Mouse (Mus musculus): Measurements from ENCODE around the gene Ncmap. TPM values are rescaled to one million over a fixed set of nuclear protein-coding genes. Genes with fewer than 3 reads are reported as not detected.
"Not testable (repeated sequence)": the region's sequence is repeated elsewhere in the genome, so short reads cannot be mapped to it uniquely, and the experiment has no call there.

Gene Ncmap
- total RNA-seq, 2 experiments from 2014 or later: 0.36 to 0.54 TPM

GRCm38 (mm10) chr4:135357221-135357920, 40.7 kb downstream of the Ncmap start:
- intact Hi-C loops (cut with DNase I): no loop called here
- DNase-seq (ENCODE audit: extremely low spot score in 1 of 2, low spot score in 2 of 2): no peak

GRCm38 (mm10) chr4:135355886-135356550, 42.0 kb downstream of the Ncmap start:
- no peak for DNase-seq (ENCODE audit: extremely low spot score in 1 of 2, low spot score in 2 of 2)
- intact Hi-C loops (cut with DNase I): no loop called here

- DNase-seq (ENCODE audit: extremely low spot score in 1 of 2, low spot score in 2 of 2); intact Hi-C loops (cut with DNase I): not testable (repeated sequence)
These were observed 43.3 kb downstream of the Ncmap start for GRCm38 (mm10) chr4:135354751-135355150.

- no peak for DNase-seq (ENCODE audit: extremely low spot score in 1 of 2, low spot score in 2 of 2)
- intact Hi-C loops (cut with DNase I): no loop called here
These were observed 44.1 kb downstream of the Ncmap start for GRCm38 (mm10) chr4:135353794-135354450.

- DNase-seq (ENCODE audit: extremely low spot score in 1 of 2, low spot score in 2 of 2): peak; percentile 97 to 99
- intact Hi-C loops (cut with DNase I): no loop called here
These were observed 44.8 kb downstream of the Ncmap start, which contains the start of gene Srrm1 for GRCm38 (mm10) chr4:135353066-135353793. TSS of gene Srrm1 (minus strand) at chr4:135353321.

GRCm38 (mm10) chr4:135352326-135353065, 45.5 kb downstream of the Ncmap start:
- peak in 1 of 2 experiments; percentile 66 for DNase-seq (ENCODE audit: extremely low spot score in 1 of 2, low spot score in 2 of 2)
- intact Hi-C loops (cut with DNase I): no loop called here

GRCm38 (mm10) chr4:135337376-135337942, 60.6 kb downstream of the Ncmap start:
- intact Hi-C loops (cut with DNase I): no loop called here
- no peak for DNase-seq (ENCODE audit: extremely low spot score in 1 of 2, low spot score in 2 of 2)

- intact Hi-C loops (cut with DNase I): no loop called here
- no peak for DNase-seq (ENCODE audit: extremely low spot score in 1 of 2, low spot score in 2 of 2)
These were observed 62.0 kb downstream of the Ncmap start for GRCm38 (mm10) chr4:135336023-135336357.

- intact Hi-C loops (cut with DNase I): no loop called here
- DNase-seq (ENCODE audit: extremely low spot score in 1 of 2, low spot score in 2 of 2): no peak
These were observed 62.6 kb downstream of the Ncmap start for GRCm38 (mm10) chr4:135335327-135336022.

GRCm38 (mm10) chr4:135326469-135326868, 71.6 kb downstream of the Ncmap start:
- no peak for DNase-seq (ENCODE audit: extremely low spot score in 1 of 2, low spot score in 2 of 2)
- intact Hi-C loops (cut with DNase I): no loop called here

- DNase-seq (ENCODE audit: extremely low spot score in 1 of 2, low spot score in 2 of 2): no peak
- intact Hi-C loops (cut with DNase I): no loop called here
These were observed 72.0 kb downstream of the Ncmap start for GRCm38 (mm10) chr4:135326046-135326445.

GRCm38 (mm10) chr4:135323021-135323420, 75.0 kb downstream of the Ncmap start:
- DNase-seq (ENCODE audit: extremely low spot score in 1 of 2, low spot score in 2 of 2): no peak
- intact Hi-C loops (cut with DNase I): loop anchor here (5.0 kb wide), 1 partner anchor 376 kb away; no protein-coding TSS in a partner anchor

Small RNAs within 50 kb of the gene (microRNA-seq; reads per million reads assigned to microRNA genes)
- 856 reads per million, percentile 75 among the genes with 10 or more reads in this experiment for gene Mir700

Other genes with a start within 250 kb of the Ncmap start
- 10 to 100 TPM; 27.1 to 27.6 TPM for gene Clic4, start 125.4 kb downstream of the Ncmap start, total RNA-seq (2021)
- 100 to 1,000 TPM; 133 to 134 TPM for gene Srrm1, start 44.9 kb downstream of the Ncmap start, total RNA-seq (2021)
- 10 to 100 TPM; 47.6 to 54.9 TPM for gene Rcan3, start 35.6 kb upstream of the Ncmap start, total RNA-seq (2021)
- gene Stpg1, start 96.6 kb upstream of the Ncmap start, total RNA-seq (2021): 1 to 10 TPM in 1 of 2 experiments, under 1 TPM in 1; 0.81 to 1.3 TPM
- 10 to 100 TPM; 90.9 to 96.8 TPM for gene Nipal3, start 96.8 kb upstream of the Ncmap start, total RNA-seq (2021)
- under 1 TPM; 0.36 to 0.62 TPM for gene Grhl3, start 175.4 kb upstream of the Ncmap start, total RNA-seq (2021)